Mouse (Mus musculus) mouse embryonic stem cell (cell line): ENCODE measurements around the gene Hnrnpul2.

Source experiments
- in situ Hi-C, 2 experiments: fragments of 300-500 bp; cut with MboI; formaldehyde crosslinking; loops; 1 replicate in 1 of 2; 3 replicates in 1 of 2; pipeline ENCODE4 v1.14.3; 2019 to 2020; ENCODE audit warnings: low sequenced_read_pairs in 2 of 2, low pct_unique_long_range_greater_than_20kb in 1 of 2, mixed read lengths in 1 of 2; ENCODE audit not compliant: unreplicated experiment in 1 of 2

Hnrnpul2 gene

DNA sequence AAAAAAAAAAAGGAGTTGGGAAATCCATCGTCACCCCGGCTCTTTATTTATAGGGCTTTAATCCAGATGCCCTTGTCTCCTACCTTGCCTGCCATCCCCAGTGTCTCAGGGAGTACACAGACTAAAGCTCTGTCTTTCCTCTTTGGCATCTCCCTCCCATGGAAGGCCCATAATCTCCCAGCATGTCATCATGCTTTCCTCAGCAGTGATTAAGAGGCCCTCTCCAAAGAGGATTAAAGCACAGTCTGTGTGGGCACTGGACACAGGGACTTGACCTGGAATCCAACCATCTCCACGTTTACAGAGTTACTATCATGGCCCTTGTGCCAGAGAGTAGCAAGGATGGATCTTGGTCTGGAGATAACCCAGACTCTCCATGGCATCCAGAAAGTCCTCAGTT is 63.8 kb downstream of the Hnrnpul2 start, which contains the start of the genes Lbhd1 and Gm49403:
Gene Lbhd1, plus strand, starts transcription at position 117 of the 400 bp plus-strand sequence.
Gene Gm49403, plus strand, starts transcription at position 315 of the 400 bp plus-strand sequence.
- in situ Hi-C loops: no loop called here
